23 mouse cellular contexts compared by ENCODE assay signal in genomic region chr8:9048116-9048515, GRCm38 (mm10).
A peak's percentile ranks its signal among the peaks of the same experiment; 100 is the strongest.
DNase-seq lines count a peak whose midpoint lies in the region; ATAC-seq and TF ChIP-seq lines count a peak whose summit lies in the region.
"Had no signal": no experiment of that assay in that cellular context is flagged by ENCODE, and none has a peak within 500 bp of the region (broad histone marks: within the 10 kb centered on the region; RNA-seq: fewer than 3 reads in every experiment).

No protein-coding gene starts in this region.

- intact Hi-C loops in heart, adult 2 months (cut with DNase I), result no loop called here

- no peak for TF ChIP-seq EP300 in heart, adult 2 months (IDR thresholded peaks at IDR 0.05; ENCODE audit: insufficient read depth, low read depth, low read length)

- no peaks in the 10 kb centered on the region for H3K9me3 ChIP-seq in heart, embryonic 12.5 days (replicated peaks)
- no peaks in the 10 kb centered on the region for H3K9me3 ChIP-seq in hindbrain, embryonic 13.5 days
- H3K9me3 ChIP-seq in hindbrain, embryonic 12.5 days (replicated peaks), result no peaks in the 10 kb centered on the region
- no peaks in the 10 kb centered on the region for H3K9me3 ChIP-seq in hindbrain, embryonic 14.5 days (ENCODE audit: control insufficient read depth, low read length)
- H3K9me3 ChIP-seq in hindbrain, embryonic 16.5 days (ENCODE audit: control insufficient read depth, low read length), result no peaks in the 10 kb centered on the region
- H3K9me3 ChIP-seq: embryonic facial prominence, embryonic 13.5 days; forebrain, embryonic 12.5 days; liver, embryonic 13.5 days had no signal

- TF ChIP-seq CTCF in heart, adult 2 months (IDR thresholded peaks at IDR 0.05), result no peak

- ATAC-seq in heart, embryonic 12.5 days (ENCODE audit: insufficient number of reproducible peaks, low FRiP score), result no peak
- ATAC-seq in hindbrain, embryonic 13.5 days (ENCODE audit: low FRiP score), result peak; percentile 59; the same call in 1 of the 2 replicates
- no peak for ATAC-seq in hindbrain, embryonic 12.5 days (ENCODE audit: low FRiP score)
- ATAC-seq in hindbrain, embryonic 14.5 days (ENCODE audit: low FRiP score), result peak; percentile 40; the same call in 1 of the 2 replicates
- peak; percentile 59 for ATAC-seq in hindbrain, embryonic 16.5 days
- no peak for ATAC-seq in CD4-positive, CD25-positive, alpha-beta regulatory T cell, adult 4 months
- ATAC-seq: activated CD4-positive, CD25-positive, alpha-beta regulatory T cell, adult 4 months had no signal

- H3K4me3 ChIP-seq in heart, embryonic 12.5 days, result no peak overlapping the region
- H3K4me3 ChIP-seq in heart, adult 2 months, result no peak overlapping the region
- no peak overlapping the region for H3K4me3 ChIP-seq in hindbrain, embryonic 13.5 days
- H3K4me3 ChIP-seq in hindbrain, embryonic 12.5 days, result no peak overlapping the region
- H3K4me3 ChIP-seq in hindbrain, embryonic 14.5 days (replicated peaks; ENCODE audit: low read length), result no peak overlapping the region
- no peak overlapping the region for H3K4me3 ChIP-seq in hindbrain, embryonic 16.5 days (ENCODE audit: low read length)
- H3K4me3 ChIP-seq: embryonic facial prominence, embryonic 13.5 days; erythroblast, embryonic 14.5 days; forebrain, embryonic 12.5 days; left cerebral cortex, adult 2 months; liver, embryonic 13.5 days had no signal

- H3K4me2 ChIP-seq in heart, embryonic 12.5 days, result peak overlapping the region; percentile 9; the same call in 1 of the 2 replicates
- no peak overlapping the region for H3K4me2 ChIP-seq in hindbrain, embryonic 13.5 days
- no peak overlapping the region for H3K4me2 ChIP-seq in hindbrain, embryonic 12.5 days (replicated peaks)
- H3K4me2 ChIP-seq in hindbrain, embryonic 14.5 days (replicated peaks), result no peak overlapping the region
- H3K4me2 ChIP-seq in hindbrain, embryonic 16.5 days (ENCODE audit: low read length), result no peak overlapping the region
- H3K4me2 ChIP-seq: embryonic facial prominence, embryonic 13.5 days; forebrain, embryonic 12.5 days; liver, embryonic 13.5 days had no signal

- H3K27me3 ChIP-seq in heart, embryonic 12.5 days (replicated peaks), result 0 out of 2 replicates have a peak, but pooled peaks cover 2% of the 10 kb centered on the region
- H3K27me3 ChIP-seq in heart, adult 2 months (ENCODE audit: control insufficient read depth, insufficient read depth, low read length), result 0 out of 2 replicates have a peak, but pooled peaks cover 1% of the 10 kb centered on the region
- H3K27me3 ChIP-seq in hindbrain, embryonic 13.5 days, result no peaks in the 10 kb centered on the region
- no peaks in the 10 kb centered on the region for H3K27me3 ChIP-seq in hindbrain, embryonic 12.5 days
- no peaks in the 10 kb centered on the region for H3K27me3 ChIP-seq in hindbrain, embryonic 14.5 days (ENCODE audit: control insufficient read depth, insufficient read depth, low read length)
- H3K27me3 ChIP-seq in hindbrain, embryonic 16.5 days (replicated peaks; ENCODE audit: control insufficient read depth, insufficient read depth, low read length), result no peaks in the 10 kb centered on the region
- H3K27me3 ChIP-seq: embryonic facial prominence, embryonic 13.5 days; forebrain, embryonic 12.5 days; liver, embryonic 13.5 days had no signal

- DNase-seq in heart, adult 2 months, result no peak
- no peak for DNase-seq in hindbrain, embryonic 14.5 days (ENCODE audit: low spot score)
- DNase-seq in layer of hippocampus, adult 8-10 months (ENCODE audit: low spot score in 2 of 2), result no peak
- DNase-seq: adrenal gland, adult 8-10 months; cerebellum, adult 18-20 months; cerebellum, postnatal 14 days; kidney, adult 11 months; liver, embryonic 13.5 days; lung, adult 2 months; lung, postnatal 14 days; retina, postnatal 1 day; thymus, postnatal 14 days had no signal

- H3K36me3 ChIP-seq in heart, embryonic 12.5 days, result no peaks in the 10 kb centered on the region
- H3K36me3 ChIP-seq in heart, adult 2 months (ENCODE audit: control insufficient read depth, insufficient read depth, low read length), result no peaks in the 10 kb centered on the region
- H3K36me3 ChIP-seq in hindbrain, embryonic 13.5 days, result no peaks in the 10 kb centered on the region
- no peaks in the 10 kb centered on the region for H3K36me3 ChIP-seq in hindbrain, embryonic 12.5 days
- no peaks in the 10 kb centered on the region for H3K36me3 ChIP-seq in hindbrain, embryonic 14.5 days (replicated peaks; ENCODE audit: control insufficient read depth, insufficient read depth)
- H3K36me3 ChIP-seq in hindbrain, embryonic 16.5 days (ENCODE audit: control insufficient read depth, insufficient read depth, low read length), result no peaks in the 10 kb centered on the region
- H3K36me3 ChIP-seq: embryonic facial prominence, embryonic 13.5 days; forebrain, embryonic 12.5 days; liver, embryonic 13.5 days had no signal

- H3K27ac ChIP-seq in heart, embryonic 12.5 days (ENCODE audit: poor library complexity, severe bottlenecking), result no peak overlapping the region
- no peak overlapping the region for H3K27ac ChIP-seq in heart, adult 2 months
- H3K27ac ChIP-seq in hindbrain, embryonic 13.5 days, result no peak overlapping the region
- H3K27ac ChIP-seq in hindbrain, embryonic 12.5 days, result no peak overlapping the region
- H3K27ac ChIP-seq in hindbrain, embryonic 14.5 days, result no peak overlapping the region
- H3K27ac ChIP-seq in hindbrain, embryonic 16.5 days (ENCODE audit: low read depth, low read length), result no peak overlapping the region
- H3K27ac ChIP-seq: embryonic facial prominence, embryonic 13.5 days; forebrain, embryonic 12.5 days; kidney, postnatal 0 days; left cerebral cortex, adult 2 months; liver, embryonic 13.5 days had no signal

- H3K79me2 ChIP-seq in heart, adult 2 months (replicated peaks; ENCODE audit: control insufficient read depth, insufficient read depth, low read length), result no peaks in the 10 kb centered on the region

- H3K9ac ChIP-seq in heart, embryonic 12.5 days, result no peak overlapping the region
- no peak overlapping the region for H3K9ac ChIP-seq in heart, adult 2 months (ENCODE audit: low read depth, low read length)
- no peak overlapping the region for H3K9ac ChIP-seq in hindbrain, embryonic 13.5 days
- H3K9ac ChIP-seq in hindbrain, embryonic 12.5 days, result no peak overlapping the region
- no peak overlapping the region for H3K9ac ChIP-seq in hindbrain, embryonic 14.5 days
- no peak overlapping the region for H3K9ac ChIP-seq in hindbrain, embryonic 16.5 days (ENCODE audit: low read depth, low read length)
- H3K9ac ChIP-seq: embryonic facial prominence, embryonic 13.5 days; forebrain, embryonic 12.5 days; liver, embryonic 13.5 days had no signal

- H3K4me1 ChIP-seq in heart, embryonic 12.5 days (replicated peaks), result peaks cover 15% of the 10 kb centered on the region
- H3K4me1 ChIP-seq in heart, adult 2 months (ENCODE audit: control insufficient read depth, insufficient read depth, low read length), result peaks cover 1% of the 10 kb centered on the region; the same call in 1 of the 2 replicates
- H3K4me1 ChIP-seq in hindbrain, embryonic 13.5 days (replicated peaks), result peaks cover 17% of the 10 kb centered on the region
- peaks cover 6% of the 10 kb centered on the region; the same call in 1 of the 2 replicates for H3K4me1 ChIP-seq in hindbrain, embryonic 12.5 days
- peaks cover 3% of the 10 kb centered on the region; the same call in 1 of the 2 replicates for H3K4me1 ChIP-seq in hindbrain, embryonic 14.5 days (replicated peaks; ENCODE audit: control insufficient read depth, insufficient read depth, low read length)
- peaks cover 4% of the 10 kb centered on the region for H3K4me1 ChIP-seq in hindbrain, embryonic 16.5 days (ENCODE audit: control insufficient read depth, insufficient read depth, low read depth, low read length)
- H3K4me1 ChIP-seq: embryonic facial prominence, embryonic 13.5 days; liver, embryonic 13.5 days had no signal

- no peak for TF ChIP-seq POLR2A in heart, adult 2 months (IDR thresholded peaks at IDR 0.05; ENCODE audit: insufficient read depth, low read depth, low read length)

- 44% methylated on average over 14 of the region's 14 CpGs for WGBS in heart, embryonic 12.5 days
- WGBS in heart, adult 2 months, result 63% methylated on average over 14 of the region's 14 CpGs
- WGBS in hindbrain, embryonic 13.5 days, result 61% methylated on average over 14 of the region's 14 CpGs
- WGBS in hindbrain, embryonic 12.5 days, result 69% methylated on average over 14 of the region's 14 CpGs
- WGBS in hindbrain, embryonic 14.5 days, result 54% methylated on average over 14 of the region's 14 CpGs
- whole genome bisulfite sequencing in hindbrain, embryonic 16.5 days, result 54% methylated on average over 14 of the region's 14 CpGs

Comparison
In these comparisons a context has a peak if more than half of its experiments do, and no peak if none do; other contexts are left out.
1. ATAC-seq: peak in hindbrain, embryonic 13.5 days (single experiment), hindbrain, embryonic 14.5 days (single experiment) and hindbrain, embryonic 16.5 days (single experiment); none in heart, embryonic 12.5 days (single experiment), hindbrain, embryonic 12.5 days (single experiment) and CD4-positive, CD25-positive, alpha-beta regulatory T cell, adult 4 months (single experiment).